Mouse (Mus musculus) ZHBTc4 (cell line): ENCODE data around the gene Rabggtb.
"Not testable (repeated sequence)": the region's sequence is repeated elsewhere in the genome, so short reads cannot be mapped to it uniquely, and the experiment has no call there.

ENCODE experiments used
- DNase-seq: peaks from one replicate; pipeline ENCODE4 v3.0.0-alpha.2; 2011; ENCODE audit warnings: low read depth, low spot score

Rabggtb gene

GRCm38 (mm10) chr3:153867149-153868136 lies 45.4 kb downstream of the Rabggtb start:
- no peak for DNase-seq

GRCm38 (mm10) chr3:153864636-153865429 lies 48.0 kb downstream of the Rabggtb start:
- DNase-seq, result no peak

- no peak for DNase-seq
Measured at GRCm38 (mm10) chr3:153863816-153864215, 49.0 kb downstream of the Rabggtb start.

- not testable (repeated sequence) for DNase-seq
Measured at GRCm38 (mm10) chr3:153860392-153860791, 52.4 kb downstream of the Rabggtb start.

GRCm38 (mm10) chr3:153858350-153859001 lies 54.3 kb downstream of the Rabggtb start:
- no peak for DNase-seq
